In the genomic region with DNA sequence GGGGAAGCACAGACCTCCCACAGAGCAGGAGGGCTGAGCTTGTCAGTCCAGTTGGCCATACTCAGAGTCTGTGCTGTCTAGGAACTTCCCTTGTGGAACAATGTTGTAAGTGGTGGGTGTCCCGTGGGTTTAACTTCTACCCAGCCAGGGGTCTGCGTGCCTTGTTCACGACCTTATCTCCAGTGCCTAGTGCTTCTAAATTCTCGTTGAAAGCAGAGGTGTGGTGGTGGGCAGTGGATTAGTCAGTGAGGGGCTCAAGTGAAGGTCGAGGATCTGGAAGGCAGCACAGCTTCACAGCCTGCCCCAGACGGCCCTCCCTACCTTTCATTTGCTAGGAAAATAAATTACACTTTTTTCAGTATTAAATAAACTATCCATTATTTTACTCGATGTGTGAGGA, we compare ENCODE assay signal across 16 mouse cellular contexts.
"Had no signal": no experiment of that assay in that cellular context is flagged by ENCODE, and none has a peak within 500 bp of the region (broad histone marks: within the 10 kb centered on the region; RNA-seq: fewer than 3 reads in every experiment).

No protein-coding gene starts in this region.

- H3K9me3 ChIP-seq: neural tube, embryonic 13.5 days; neural tube, embryonic 15.5 days; stomach, embryonic 15.5 days had no signal

- H3K4me1 ChIP-seq: neural tube, embryonic 13.5 days; neural tube, embryonic 15.5 days; stomach, embryonic 15.5 days had no signal

- DNase-seq: retina, postnatal 1 day; right cerebral cortex, adult 18-20 months; right cerebral cortex, postnatal 14 days; right cerebral cortex, postnatal 25 days; right cerebral cortex, postnatal 4 days; spleen, adult 18-20 months; thymus, adult 18-20 months; thymus, adult 2 months; thymus, postnatal 14 days; thymus, postnatal 25 days; thymus, postnatal 36 days; thymus, postnatal 4 days had no signal

- H3K27me3 ChIP-seq: neural tube, embryonic 13.5 days; neural tube, embryonic 15.5 days; stomach, embryonic 15.5 days had no signal

- H3K27ac ChIP-seq: neural tube, embryonic 13.5 days; neural tube, embryonic 15.5 days; stomach, embryonic 15.5 days; stomach, postnatal 0 days had no signal

- H3K4me3 ChIP-seq: neural tube, embryonic 13.5 days; neural tube, embryonic 15.5 days; stomach, embryonic 15.5 days had no signal

- H3K36me3 ChIP-seq: neural tube, embryonic 13.5 days; neural tube, embryonic 15.5 days; stomach, embryonic 15.5 days had no signal
